In genomic region chr1:172244645-172245044, GRCm38 (mm10) we compare ENCODE assay signal across 16 mouse cellular contexts. TPM values are rescaled to one million over a fixed set of nuclear protein-coding genes. Genes with fewer than 3 reads are reported as not detected.
DNase-seq lines count a peak whose midpoint lies in the region; ATAC-seq and TF ChIP-seq lines count a peak whose summit lies in the region.
"Not testable (repeated sequence)": the region's sequence is repeated elsewhere in the genome, so short reads cannot be mapped to it uniquely, and the experiment has no call there.
"Had no signal": no experiment of that assay in that cellular context is flagged by ENCODE, and none has a peak within 500 bp of the region (broad histone marks: within the 10 kb centered on the region; RNA-seq: fewer than 3 reads in every experiment).

No protein-coding gene starts in this region.

- TF ChIP-seq POLR2A in myocyte (IDR thresholded peaks at IDR 0.05; ENCODE audit: insufficient read length, low read depth), result not testable (repeated sequence)

- not testable (repeated sequence) for H3K4me3 ChIP-seq in forebrain, embryonic 13.5 days; hindbrain, embryonic 16.5 days (ENCODE audit: low read length); limb, embryonic 13.5 days; myocyte
- H3K4me3 ChIP-seq in heart, embryonic 15.5 days, result peak overlapping the region; percentile 16; the same call in 1 of the 2 replicates
- peak overlapping the region; percentile 2; the same call in 1 of the 2 replicates for H3K4me3 ChIP-seq in lung, embryonic 14.5 days (ENCODE audit: low read depth, low read length)

- not testable (repeated sequence) for H3K27me3 ChIP-seq in forebrain, embryonic 13.5 days; heart, embryonic 15.5 days; hindbrain, embryonic 16.5 days (replicated peaks; ENCODE audit: control insufficient read depth, insufficient read depth, low read length); myocyte (ENCODE audit: control insufficient read depth, insufficient read depth, insufficient read length)
- peaks cover 33% of the 10 kb centered on the region for H3K27me3 ChIP-seq in limb, embryonic 13.5 days
- H3K27me3 ChIP-seq in lung, embryonic 14.5 days (ENCODE audit: insufficient read depth, low read length), result peaks cover 23% of the 10 kb centered on the region; the same call in 1 of the 2 replicates

- H3K79me2 ChIP-seq in myocyte (ENCODE audit: control insufficient read depth, insufficient read depth), result not testable (repeated sequence)

- H3K9me3 ChIP-seq in forebrain, embryonic 13.5 days (replicated peaks); heart, embryonic 15.5 days (replicated peaks); hindbrain, embryonic 16.5 days (ENCODE audit: control insufficient read depth, low read length); limb, embryonic 13.5 days; lung, embryonic 14.5 days (ENCODE audit: low read depth, low read length): not testable (repeated sequence)

- not testable (repeated sequence) for DNase-seq in lung, embryonic 14.5 days

- H3K27ac ChIP-seq in forebrain, embryonic 13.5 days; heart, embryonic 15.5 days; hindbrain, embryonic 16.5 days (ENCODE audit: low read depth, low read length); limb, embryonic 13.5 days; lung, embryonic 14.5 days (ENCODE audit: low read depth): not testable (repeated sequence)

- not testable (repeated sequence) for H3K9ac ChIP-seq in forebrain, embryonic 13.5 days; heart, embryonic 15.5 days; hindbrain, embryonic 16.5 days (ENCODE audit: low read depth, low read length); limb, embryonic 13.5 days; lung, embryonic 14.5 days

- not testable (repeated sequence) for H3K36me3 ChIP-seq in forebrain, embryonic 13.5 days (ENCODE audit: poor library complexity, severe bottlenecking); heart, embryonic 15.5 days; hindbrain, embryonic 16.5 days (ENCODE audit: control insufficient read depth, insufficient read depth, low read length); limb, embryonic 13.5 days; lung, embryonic 14.5 days (ENCODE audit: insufficient read depth); myocyte (ENCODE audit: control insufficient read depth, insufficient read depth)

- TF ChIP-seq CTCF in lung, embryonic 14.5 days (IDR thresholded peaks at IDR 0.05; ENCODE audit: low read depth), result not testable (repeated sequence)

- not testable (repeated sequence) for H3ac ChIP-seq in myocyte (ENCODE audit: control insufficient read depth, insufficient read length)

- ATAC-seq in common myeloid progenitor, adult 5-6 weeks (replicated peaks; ENCODE audit: low read depth, poor library complexity, severe bottlenecking), result peak; percentile 59
- ATAC-seq in forebrain, embryonic 13.5 days; heart, embryonic 15.5 days (replicated peaks; ENCODE audit: insufficient number of reproducible peaks, insufficient read depth, low FRiP score, low read depth); hindbrain, embryonic 16.5 days; limb, embryonic 13.5 days (ENCODE audit: low FRiP score, low read depth); lung, embryonic 14.5 days (ENCODE audit: insufficient read depth): not testable (repeated sequence)

- peak overlapping the region; percentile 25; the same call in 1 of the 2 replicates for H3K4me2 ChIP-seq in forebrain, embryonic 13.5 days
- H3K4me2 ChIP-seq in heart, embryonic 15.5 days, result peak overlapping the region; percentile 46
- H3K4me2 ChIP-seq in hindbrain, embryonic 16.5 days (ENCODE audit: low read length), result peak overlapping the region; percentile 10
- H3K4me2 ChIP-seq in limb, embryonic 13.5 days (replicated peaks), result peak overlapping the region; percentile 43
- peak overlapping the region; percentile 29; the same call in 1 of the 2 replicates for H3K4me2 ChIP-seq in lung, embryonic 14.5 days
- H3K4me2 ChIP-seq in myocyte (ENCODE audit: low read depth), result not testable (repeated sequence)

- 59% methylated on average over 23 of the region's 23 CpGs for WGBS in forebrain, embryonic 13.5 days
- whole genome bisulfite sequencing in heart, embryonic 15.5 days, result 39% methylated on average over 23 of the region's 23 CpGs
- 58% methylated on average over 23 of the region's 23 CpGs for whole genome bisulfite sequencing in hindbrain, embryonic 16.5 days
- 35% methylated on average over 23 of the region's 23 CpGs for WGBS in limb, embryonic 13.5 days
- WGBS in lung, embryonic 14.5 days, result 32% methylated on average over 23 of the region's 23 CpGs

- H3K4me1 ChIP-seq in forebrain, embryonic 13.5 days, result peaks cover 44% of the 10 kb centered on the region
- H3K4me1 ChIP-seq in heart, embryonic 15.5 days (replicated peaks), result peaks cover 29% of the 10 kb centered on the region
- not testable (repeated sequence) for H3K4me1 ChIP-seq in hindbrain, embryonic 16.5 days (ENCODE audit: control insufficient read depth, insufficient read depth, low read depth, low read length); lung, embryonic 14.5 days (ENCODE audit: insufficient read depth)
- 0 out of 2 replicates have a peak, but pooled peaks cover 10% of the 10 kb centered on the region for H3K4me1 ChIP-seq in limb, embryonic 13.5 days

TF ChIP-seq in myocyte, 11 proteins besides CTCF, POLR2A, EP300 and RAD21:
- peak in 2 of 3 experiments; percentile 11 to 30 for TF ChIP-seq MYOG (IDR thresholded peaks at IDR 0.05; ENCODE audit: control insufficient read depth in 1 of 3, insufficient read depth in 1 of 3, insufficient read length in 2 of 3, low read depth in 2 of 3)

RNA-seq across cellular contexts. Expression of gene Atp1a4, which starts 13.6 kb away (rescaled TPM):
- total RNA-seq in common myeloid progenitor, adult 5-6 weeks (2017), result not detected in 2 replicates
- polyA plus RNA-seq in forebrain, embryonic 13.5 days (2015; fragmentation: Nextera tagmentation; extraction: Ambion mirVana), result 0.10 TPM in 1 of 2 replicates, not detected in the other
- polyA plus RNA-seq in heart, embryonic 15.5 days (2015; fragmentation: Nextera tagmentation; extraction: Ambion mirVana), result 0.10 and 0.28 TPM in 2 replicates
- 0.06 TPM in 1 of 2 replicates, not detected in the other for polyA plus RNA-seq in hindbrain, embryonic 16.5 days (2015; fragmentation: Nextera tagmentation; extraction: Ambion mirVana)
- not detected in 2 replicates for polyA plus RNA-seq in limb, embryonic 13.5 days (2015; fragmentation: Nextera tagmentation; extraction: Ambion mirVana)
- not detected in 2 replicates for polyA plus RNA-seq in lung, embryonic 14.5 days (2014; fragmentation: Nextera tagmentation; extraction: Ambion mirVana)
- polyA plus RNA-seq in myocyte (2012; fragmentation: generic; extraction: Trizol), result 0.06 TPM
- total RNA-seq: heart, postnatal 10 days; layer of hippocampus, postnatal 14 days; left cerebral cortex, postnatal 10 days had no signal
- polyA plus RNA-seq: cerebellum, adult 2 months; embryonic facial prominence, embryonic 15.5 days; G1E; midbrain, embryonic 13.5 days; small intestine, adult 2 months; urinary bladder, adult 2 months had no signal

RNA-seq across cellular contexts. Expression of gene Igsf8, which starts 16.8 kb away (rescaled TPM):
- total RNA-seq in common myeloid progenitor, adult 5-6 weeks (2017), result 18.2 and 20.0 TPM in 2 replicates
- polyA plus RNA-seq in forebrain, embryonic 13.5 days (2015; fragmentation: Nextera tagmentation; extraction: Ambion mirVana), result 164 and 169 TPM in 2 replicates
- 20.6 and 35.4 TPM in 2 replicates for polyA plus RNA-seq in heart, embryonic 15.5 days (2015; fragmentation: Nextera tagmentation; extraction: Ambion mirVana)
- polyA plus RNA-seq in hindbrain, embryonic 16.5 days (2015; fragmentation: Nextera tagmentation; extraction: Ambion mirVana), result 84.7 and 88.3 TPM in 2 replicates
- 42.2 and 46.7 TPM in 2 replicates for polyA plus RNA-seq in limb, embryonic 13.5 days (2015; fragmentation: Nextera tagmentation; extraction: Ambion mirVana)
- polyA plus RNA-seq in lung, embryonic 14.5 days (2014; fragmentation: Nextera tagmentation; extraction: Ambion mirVana), result 38.6 and 47.8 TPM in 2 replicates
- 79.7 TPM for polyA plus RNA-seq in myocyte (2012; fragmentation: generic; extraction: Trizol)

RNA-seq across cellular contexts. Expression of gene Casq1, which starts 25.0 kb away (rescaled TPM):
- 0.23 TPM in 1 of 2 replicates, not detected in the other for total RNA-seq in common myeloid progenitor, adult 5-6 weeks (2017)
- polyA plus RNA-seq in forebrain, embryonic 13.5 days (2015; fragmentation: Nextera tagmentation; extraction: Ambion mirVana), result 4.5 TPM in 2 replicates
- polyA plus RNA-seq in heart, embryonic 15.5 days (2015; fragmentation: Nextera tagmentation; extraction: Ambion mirVana), result 96.7 and 102 TPM in 2 replicates
- 1.5 and 5.5 TPM in 2 replicates for polyA plus RNA-seq in hindbrain, embryonic 16.5 days (2015; fragmentation: Nextera tagmentation; extraction: Ambion mirVana)
- polyA plus RNA-seq in limb, embryonic 13.5 days (2015; fragmentation: Nextera tagmentation; extraction: Ambion mirVana), result 6.5 and 8.1 TPM in 2 replicates
- 5.0 and 5.9 TPM in 2 replicates for polyA plus RNA-seq in lung, embryonic 14.5 days (2014; fragmentation: Nextera tagmentation; extraction: Ambion mirVana)
- 73.1 TPM for polyA plus RNA-seq in myocyte (2012; fragmentation: generic; extraction: Trizol)
- total RNA-seq: G1E had no signal
- polyA plus RNA-seq: G1E had no signal

RNA-seq across cellular contexts. Expression of gene Pea15a, which starts 38.0 kb away (rescaled TPM):
- 5.8 and 10.1 TPM in 2 replicates for total RNA-seq in common myeloid progenitor, adult 5-6 weeks (2017)
- 470 and 471 TPM in 2 replicates for polyA plus RNA-seq in forebrain, embryonic 13.5 days (2015; fragmentation: Nextera tagmentation; extraction: Ambion mirVana)
- polyA plus RNA-seq in heart, embryonic 15.5 days (2015; fragmentation: Nextera tagmentation; extraction: Ambion mirVana), result 165 and 179 TPM in 2 replicates
- polyA plus RNA-seq in hindbrain, embryonic 16.5 days (2015; fragmentation: Nextera tagmentation; extraction: Ambion mirVana), result 538 and 563 TPM in 2 replicates
- polyA plus RNA-seq in limb, embryonic 13.5 days (2015; fragmentation: Nextera tagmentation; extraction: Ambion mirVana), result 108 and 113 TPM in 2 replicates
- 128 and 140 TPM in 2 replicates for polyA plus RNA-seq in lung, embryonic 14.5 days (2014; fragmentation: Nextera tagmentation; extraction: Ambion mirVana)
- 120 TPM for polyA plus RNA-seq in myocyte (2012; fragmentation: generic; extraction: Trizol)

RNA-seq across cellular contexts. Expression of gene Atp1a2, which starts 53.2 kb away (rescaled TPM):
- total RNA-seq in common myeloid progenitor, adult 5-6 weeks (2017), result not detected in 2 replicates
- 17.6 and 17.8 TPM in 2 replicates for polyA plus RNA-seq in forebrain, embryonic 13.5 days (2015; fragmentation: Nextera tagmentation; extraction: Ambion mirVana)
- polyA plus RNA-seq in heart, embryonic 15.5 days (2015; fragmentation: Nextera tagmentation; extraction: Ambion mirVana), result 17.4 and 17.9 TPM in 2 replicates
- polyA plus RNA-seq in hindbrain, embryonic 16.5 days (2015; fragmentation: Nextera tagmentation; extraction: Ambion mirVana), result 96.7 and 102 TPM in 2 replicates
- 5.3 and 5.6 TPM in 2 replicates for polyA plus RNA-seq in limb, embryonic 13.5 days (2015; fragmentation: Nextera tagmentation; extraction: Ambion mirVana)
- 1.3 and 1.4 TPM in 2 replicates for polyA plus RNA-seq in lung, embryonic 14.5 days (2014; fragmentation: Nextera tagmentation; extraction: Ambion mirVana)
- 92.9 TPM for polyA plus RNA-seq in myocyte (2012; fragmentation: generic; extraction: Trizol)
- polyA plus RNA-seq: G1E had no signal
